Mouse (Mus musculus) monocyte, adult 5-6 weeks (primary cell): ENCODE data around the gene Ush2a. TPM values are rescaled to one million over a fixed set of nuclear protein-coding genes. Genes with fewer than 3 reads are reported as not detected.

Source experiments
- ATAC-seq: fragments of 153-309, 156-312 bp; replicated peaks from 2 replicates; pipeline ENCODE4 v1.8.0; 2017; ENCODE audit warnings: mild to moderate bottlenecking; ENCODE audit not compliant: low TSS enrichment, insufficient number of reproducible peaks, severe bottlenecking, poor library complexity, low FRiP score
- total RNA-seq: library from RNA; stranded (forward); fragments of 200-1000, 200-491, 200-594 nt; gene quantifications from 3 replicates; pipeline ENCODE4 v1.2.3, GENCODE M21; 2017

Gene Ush2a
- total RNA-seq, 1 experiment from 2014 or later, result not detected

DNA sequence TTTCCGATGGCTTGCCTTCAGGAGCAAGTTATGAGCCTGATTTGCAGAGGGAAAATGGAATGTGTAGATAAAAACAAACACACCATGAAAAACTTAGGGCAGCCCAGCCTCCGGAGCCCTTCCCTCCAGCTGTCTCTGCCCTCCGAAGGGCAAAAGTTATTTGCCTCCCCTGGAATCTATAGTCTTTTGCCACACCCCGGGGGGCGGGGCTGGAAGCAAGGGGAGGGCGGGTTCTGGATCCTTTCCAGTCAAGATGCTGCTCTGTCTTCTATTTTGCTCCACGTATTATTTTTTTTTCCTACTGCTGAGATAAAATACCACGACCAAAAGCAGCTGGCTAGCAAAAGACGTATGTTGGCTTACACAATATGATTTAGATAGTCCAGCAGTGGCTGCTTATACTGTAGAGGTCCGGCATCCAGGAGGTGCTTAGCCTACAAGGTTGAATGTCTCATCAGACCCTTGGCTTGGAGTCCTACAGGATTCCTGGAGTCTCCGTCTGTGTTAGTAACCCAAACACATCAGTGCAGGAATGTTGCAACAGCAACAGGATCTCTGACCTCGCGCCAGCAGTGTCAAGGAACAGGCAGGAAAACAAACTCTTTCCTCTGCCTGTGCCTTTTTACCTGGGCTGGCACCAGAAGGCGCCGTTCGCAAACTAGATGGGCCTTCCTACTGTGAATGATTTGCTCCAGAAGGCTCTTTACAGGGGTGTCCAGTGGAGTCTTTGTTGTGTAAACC lies 751.2 kb downstream of the Ush2a start:
- ATAC-seq, result no peak

DNA sequence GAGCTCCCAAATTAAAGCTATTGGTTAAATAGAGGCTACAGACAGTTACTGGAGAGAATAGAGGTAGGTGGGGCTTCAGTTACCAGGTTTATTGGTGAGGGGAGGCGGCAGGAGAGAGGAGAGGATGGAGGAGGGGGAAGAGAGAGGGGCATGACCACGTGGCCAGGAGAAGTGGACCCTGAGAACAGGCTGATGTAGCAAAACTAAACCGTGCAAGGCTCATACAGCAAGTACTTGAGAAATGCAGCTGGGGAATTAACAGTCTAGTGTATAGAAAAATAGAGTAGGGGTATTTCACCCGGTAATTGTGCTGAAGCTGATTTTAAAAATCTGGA lies 751.7 kb downstream of the Ush2a start:
- ATAC-seq, result no peak
